Mouse (Mus musculus) brain, embryonic 18.5 days (tissue): ENCODE data around the gene Olfr524.

Source experiments
- DNase-seq: peaks from one replicate; pipeline ENCODE4 v3.0.0-alpha.2; 2012; ENCODE audit warnings: low read depth, low spot score

The Olfr524 gene

DNA sequence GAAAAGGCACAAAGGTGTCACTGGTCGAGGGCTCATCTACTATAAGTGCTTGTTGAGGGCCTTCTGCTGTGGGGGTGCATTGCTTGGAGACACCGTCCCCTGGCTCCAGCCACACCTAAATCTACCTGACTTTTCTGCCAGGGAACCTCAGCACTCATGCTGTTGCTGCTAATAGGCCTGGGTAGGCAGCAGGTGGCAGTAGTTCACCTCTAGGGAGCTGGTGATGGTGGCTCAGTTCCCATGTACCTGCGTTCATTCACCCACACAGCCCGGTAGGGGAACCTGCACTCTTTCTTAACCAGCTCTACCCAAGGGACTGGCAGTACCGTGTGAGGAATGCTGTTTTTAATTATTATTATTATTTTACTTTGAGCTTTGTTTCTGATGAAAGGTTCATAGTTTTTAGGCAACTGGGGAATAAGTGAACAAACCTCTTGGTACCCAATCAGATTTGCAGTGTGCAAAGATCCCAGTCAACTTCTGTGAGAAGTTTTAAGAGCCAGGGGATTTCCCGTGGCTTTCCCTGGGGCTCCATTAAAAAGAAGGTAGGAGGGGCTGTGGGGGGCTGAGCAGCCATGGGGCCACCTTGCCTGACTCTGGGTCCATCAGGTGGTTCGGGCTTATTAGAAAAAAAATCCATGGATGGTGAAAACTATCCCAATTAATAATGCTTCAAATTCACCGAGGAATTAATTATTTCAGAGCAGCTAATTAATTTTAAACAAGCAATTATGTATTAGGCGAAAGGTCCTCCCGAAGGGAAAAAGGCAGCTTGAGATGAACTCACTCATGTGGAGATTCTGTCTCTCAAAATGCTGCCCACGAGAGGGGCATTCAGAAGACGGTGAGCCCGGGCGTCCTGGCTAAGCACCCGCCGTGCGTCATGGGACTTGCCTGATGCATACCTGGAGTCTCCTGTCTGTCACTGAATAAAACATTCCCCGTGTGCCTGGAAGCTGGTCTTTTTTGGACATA lies 18.8 kb downstream of the Olfr524 start:
- DNase-seq: no peak

DNA sequence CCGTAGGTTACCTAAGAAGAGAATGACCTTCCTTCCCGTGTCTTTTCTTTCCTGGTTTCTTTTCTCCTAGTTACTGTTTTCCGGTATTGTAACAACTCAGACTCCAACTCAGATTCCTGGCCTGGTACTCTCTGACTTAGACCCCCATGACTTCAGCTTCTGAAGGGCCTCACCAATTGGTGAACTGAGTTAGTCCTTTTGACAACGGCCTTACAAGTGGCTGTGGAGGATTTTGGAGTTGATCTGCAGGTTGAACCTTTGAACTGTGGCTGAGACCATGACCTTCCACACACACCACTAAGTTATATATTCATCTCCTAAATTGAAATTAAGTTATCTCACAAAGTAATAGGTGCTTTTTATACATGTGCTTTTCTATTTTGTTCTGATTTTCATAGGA lies 21.6 kb downstream of the Olfr524 start:
- no peak for DNase-seq

DNA sequence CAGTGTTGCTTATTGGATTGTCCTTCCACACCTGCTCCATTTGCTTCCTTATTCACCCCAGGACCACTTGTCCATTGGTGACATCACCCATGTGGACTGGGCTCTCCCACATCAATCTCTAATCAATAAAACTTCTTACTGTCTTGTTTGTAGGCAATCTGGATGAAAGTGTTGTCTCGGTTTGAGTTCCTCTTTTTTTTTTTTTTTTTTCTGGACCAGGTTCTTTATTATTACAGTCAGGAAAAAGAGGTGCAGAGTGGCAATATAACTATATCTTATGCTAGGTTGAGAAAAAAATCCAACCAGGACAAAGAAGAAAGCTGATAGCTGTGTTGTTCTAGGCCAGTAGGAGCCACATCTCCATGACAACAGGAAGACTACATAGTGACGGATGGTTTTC lies 25.1 kb downstream of the Olfr524 start:
- no peak for DNase-seq

DNA sequence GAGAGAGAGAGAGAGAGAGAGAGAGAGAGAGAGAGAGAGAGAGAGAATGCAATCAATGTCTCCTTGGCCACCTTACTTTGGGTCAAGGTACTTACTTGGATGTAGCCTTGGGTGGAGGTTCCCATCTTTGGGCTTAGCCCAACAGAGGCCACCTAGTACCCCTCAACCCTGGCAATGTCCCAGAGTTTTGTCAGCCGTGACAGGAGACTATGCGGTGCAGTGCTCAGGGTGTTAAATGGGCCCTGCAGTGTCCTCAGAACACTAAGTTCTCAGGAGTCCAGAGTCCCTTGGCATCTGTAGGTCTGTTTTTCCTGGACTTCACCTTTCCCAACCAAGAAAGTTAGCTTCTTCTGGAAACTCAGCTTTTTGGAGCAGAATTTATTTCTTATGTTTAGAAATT lies 26.6 kb downstream of the Olfr524 start:
- no peak for DNase-seq

DNA sequence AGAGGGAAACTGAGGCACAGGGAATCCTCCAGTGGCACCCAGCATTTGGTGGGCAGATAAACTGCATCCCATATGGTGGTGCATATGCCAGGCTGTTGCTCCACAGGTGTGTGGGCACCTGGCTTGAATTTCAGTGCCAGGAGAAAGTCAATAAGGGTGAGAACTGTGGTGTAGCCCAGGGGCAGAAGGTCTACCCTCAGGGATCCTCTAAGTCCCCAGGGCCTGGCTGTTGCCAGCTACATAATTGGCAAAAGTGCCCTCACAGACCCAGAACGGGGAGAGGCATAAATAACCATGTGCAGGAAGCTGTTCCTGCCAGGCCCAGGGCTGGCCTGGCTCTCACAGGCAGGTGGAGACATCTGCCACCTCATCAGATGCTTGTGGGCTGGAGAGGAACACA lies 32.8 kb downstream of the Olfr524 start, which contains the start of gene Olfr523:
TSS of gene Olfr523 (plus strand) at position 282 of the 400 bp plus-strand sequence.
- no peak for DNase-seq

DNA sequence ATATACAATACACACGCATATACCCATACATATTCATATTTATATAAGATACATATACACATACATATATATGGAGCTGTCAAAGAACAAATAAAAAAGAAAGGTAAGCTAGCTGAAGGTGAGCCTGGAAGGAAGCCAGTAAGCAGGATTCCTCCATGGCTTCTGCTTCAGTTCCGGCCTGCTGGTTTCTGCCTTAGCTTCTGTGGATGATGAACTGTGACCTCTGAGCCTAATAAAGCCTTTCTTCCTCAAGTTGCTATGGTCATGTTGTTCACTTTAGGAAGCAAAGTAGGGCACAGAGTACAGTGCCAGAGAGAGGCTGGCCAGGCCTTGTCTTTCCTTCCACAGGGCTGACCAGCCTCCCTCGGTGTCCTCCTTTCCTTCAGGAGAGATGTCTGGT lies 34.9 kb downstream of the Olfr524 start:
- no peak for DNase-seq

DNA sequence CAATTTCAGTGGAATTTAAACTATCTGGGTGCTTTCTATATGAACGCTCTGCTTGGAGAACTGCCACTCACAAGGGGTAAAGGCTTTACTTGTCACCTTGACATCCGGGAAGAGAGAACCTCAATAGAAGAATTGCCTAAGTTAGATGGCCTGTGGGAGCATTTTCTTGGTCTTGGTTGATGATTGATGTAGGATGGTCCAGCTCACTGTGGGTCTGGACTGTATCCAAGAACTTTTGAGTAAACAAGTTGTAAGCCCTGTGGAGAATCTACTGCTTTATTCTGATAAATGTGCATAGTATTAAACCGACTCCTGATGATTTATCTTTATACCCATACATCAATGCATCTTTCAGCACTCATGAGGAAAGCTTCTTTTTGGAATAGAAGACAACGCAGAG lies 36.4 kb downstream of the Olfr524 start:
- no peak for DNase-seq

DNA sequence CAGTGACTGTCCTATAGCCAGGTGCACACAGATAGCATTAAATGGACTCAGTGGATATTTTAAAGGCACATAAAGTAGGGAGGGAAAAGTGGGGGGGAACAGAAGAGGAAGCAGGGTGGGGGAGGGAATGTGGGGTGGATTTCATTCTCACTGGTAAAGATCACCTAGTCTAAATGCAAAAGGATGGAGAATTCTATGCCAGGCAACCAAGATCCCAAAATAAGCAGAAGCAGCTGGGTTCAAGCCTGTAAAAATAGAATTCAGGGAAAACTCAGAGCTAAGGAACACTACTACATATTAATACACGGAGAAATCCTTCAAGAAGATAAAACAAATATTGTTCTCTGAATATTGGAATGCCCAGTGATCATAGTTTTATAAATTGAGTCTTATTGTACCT lies 37.8 kb downstream of the Olfr524 start:
- no peak for DNase-seq

DNA sequence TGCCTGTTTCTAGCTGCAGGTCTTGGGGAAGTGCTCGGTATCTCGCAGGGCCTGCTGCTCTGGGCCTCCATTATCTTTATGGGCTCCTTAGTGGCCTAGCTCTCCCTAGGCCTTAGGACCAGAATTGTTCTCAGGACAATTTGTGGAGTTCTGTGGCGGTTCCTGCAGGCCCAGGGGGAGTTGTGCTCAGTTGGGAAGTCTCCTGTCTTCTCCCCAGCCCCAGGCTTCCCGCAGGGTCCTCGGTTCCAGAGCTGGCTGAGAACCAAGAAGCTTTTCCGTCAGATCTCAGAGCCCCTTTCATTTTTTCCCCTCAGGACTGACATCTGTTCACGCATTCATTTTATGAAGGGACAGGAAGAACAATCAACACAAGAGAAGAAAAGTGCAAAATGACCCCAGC lies 41.1 kb downstream of the Olfr524 start, which contains the start of gene Olfr522:
TSS of gene Olfr522 (minus strand) at position 101 of the 400 bp plus-strand sequence.
- no peak for DNase-seq

DNA sequence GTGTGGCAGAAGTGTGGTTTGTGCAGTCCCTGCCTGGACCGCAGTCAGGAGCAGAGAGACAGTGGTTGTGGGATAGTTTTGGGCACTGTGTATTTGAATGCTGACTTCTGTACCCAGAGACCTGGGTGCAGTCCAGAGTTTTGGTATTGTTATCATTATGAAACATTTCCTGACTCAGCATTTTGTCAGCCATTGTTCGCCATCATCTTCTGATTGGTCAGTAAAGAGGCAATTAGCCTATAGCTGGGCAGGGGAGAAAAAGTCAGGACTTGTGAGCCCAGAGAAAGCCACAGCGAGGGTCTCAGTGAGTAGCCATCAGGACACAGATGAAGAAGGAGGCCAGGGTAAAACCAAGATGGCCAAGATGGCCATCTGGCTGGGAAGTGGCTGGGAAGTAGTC lies 45.4 kb downstream of the Olfr524 start:
- no peak for DNase-seq

DNA sequence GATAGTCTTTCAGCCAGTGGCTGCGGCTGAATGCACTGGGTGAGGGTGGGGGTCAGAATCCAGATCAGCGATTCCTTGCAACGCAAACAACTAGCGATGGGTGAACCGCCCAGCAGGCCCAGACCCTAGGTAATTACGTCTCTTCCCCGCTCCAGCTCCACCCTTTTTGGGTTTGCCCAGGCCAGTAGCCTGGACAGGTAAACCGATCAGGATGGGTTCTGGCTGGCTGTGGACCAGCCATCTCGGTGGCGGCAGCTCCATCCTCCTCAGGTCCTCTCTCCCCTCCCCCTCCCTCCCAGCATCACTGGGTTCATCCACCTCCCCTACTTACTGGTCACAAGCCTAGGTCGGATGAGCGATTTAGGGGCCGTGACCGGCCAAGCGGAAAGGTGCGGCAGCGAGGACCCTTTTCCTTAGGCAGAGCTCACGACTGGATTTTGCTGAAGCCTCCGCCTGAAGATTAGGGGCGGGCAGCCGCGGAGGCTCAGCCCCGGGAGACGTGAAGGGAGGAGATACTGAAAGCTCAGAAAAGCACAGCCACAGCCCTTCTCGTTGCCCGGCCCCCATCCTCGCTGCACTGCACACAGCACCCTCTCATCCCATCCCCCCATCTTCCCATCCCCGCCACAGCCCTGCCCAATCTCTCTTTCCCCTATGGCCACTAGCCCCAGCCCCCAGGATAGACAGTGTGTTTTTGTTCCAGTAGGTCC lies 51.4 kb downstream of the Olfr524 start, which contains the start of gene Sprn:
TSS of gene Sprn (minus strand) at position 660 of the 710 bp plus-strand sequence.
- peak; percentile 55 for DNase-seq

DNA sequence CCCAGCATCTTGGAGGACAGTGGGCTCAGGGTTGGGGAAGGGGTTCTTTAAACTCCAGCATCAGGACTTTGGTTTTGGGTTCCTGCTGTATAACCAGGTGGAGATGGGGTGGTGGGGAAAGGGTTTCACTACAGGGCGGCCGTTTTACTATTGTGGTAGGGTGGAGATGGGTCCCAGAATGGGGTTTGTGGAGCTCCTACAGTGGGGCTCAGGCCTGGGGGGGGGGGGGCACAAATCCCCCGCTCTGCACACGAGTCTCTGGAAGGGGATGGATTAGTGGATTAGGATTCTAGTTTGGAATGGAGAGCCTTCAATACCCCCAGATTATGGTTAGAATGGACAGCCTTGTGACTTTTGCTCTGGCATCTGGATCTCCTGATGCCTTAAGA lies 51.9 kb downstream of the Olfr524 start:
- no peak for DNase-seq

DNA sequence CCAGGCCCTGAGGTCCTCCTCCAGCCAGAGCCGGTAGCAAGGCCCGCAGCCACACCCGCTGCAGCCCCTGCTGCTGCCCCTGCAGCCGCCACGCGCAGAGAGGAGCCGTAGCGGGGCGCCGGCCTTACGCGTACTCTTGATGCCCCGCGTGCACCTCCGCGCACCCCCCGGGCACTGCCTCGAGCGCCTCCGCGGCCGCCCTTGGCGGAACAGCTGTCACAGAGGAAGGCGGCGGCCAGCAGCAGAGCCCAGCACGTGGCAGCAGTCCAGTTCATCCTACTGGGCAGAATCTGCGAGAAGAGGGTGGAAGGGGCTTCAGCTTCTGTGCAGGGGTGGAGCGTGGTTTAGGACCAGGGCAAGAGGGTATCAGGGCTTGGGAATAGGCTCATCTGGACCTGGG lies 52.4 kb downstream of the Olfr524 start:
- no peak for DNase-seq
